Mouse (Mus musculus) megakaryocyte, embryonic 14.5 days (primary cell): Measurements from ENCODE around the gene Ccdc97. TPM values are rescaled to one million over a fixed set of nuclear protein-coding genes. Genes with fewer than 3 reads are reported as not detected.

Experiments used
- H3K27me3 ChIP-seq: replicated peaks from 2 replicates; pipeline ENCODE3; 2012; ENCODE audit warnings: inconsistent platforms
- H3K36me3 ChIP-seq: replicated peaks from 2 replicates; pipeline ENCODE3; 2012; ENCODE audit warnings: low read length, inconsistent platforms, mixed read lengths
- H3K4me1 ChIP-seq: 2 replicates; pipeline ENCODE4 v1.6.1; 2012; ENCODE audit warnings: inconsistent platforms
- H3K4me3 ChIP-seq: replicated peaks from 2 replicates; pipeline ENCODE3; 2012; ENCODE audit warnings: moderate library complexity, mild to moderate bottlenecking, inconsistent platforms
- H3K9me3 ChIP-seq: 2 replicates; pipeline ENCODE4 v1.6.1; 2012; ENCODE audit warnings: inconsistent platforms
- FLI1 ChIP-seq: IDR thresholded peaks from 2 replicates; pipeline ENCODE4 v1.6.1; 2012; ENCODE audit warnings: low read length, inconsistent platforms, mixed read lengths
- GATA1 ChIP-seq: IDR thresholded peaks from 3 replicates; pipeline ENCODE4 v1.6.1; 2012; ENCODE audit warnings: mixed read lengths, low read length, inconsistent platforms, borderline replicate concordance
- polyA plus RNA-seq: library from polyadenylated mRNA; stranded (reverse); fragments of >175 nt; gene quantifications from 2 replicates; pipeline ENCODE4 v1.2.3, GENCODE M21; 2012; ENCODE audit warnings: low replicate concordance; ENCODE audit not compliant: insufficient read depth

The Ccdc97 gene
- polyA plus RNA-seq, 1 experiment, result 30.5 TPM

- H3K9me3 ChIP-seq, result no peaks in the 10 kb centered on the region
- peaks cover 91% of the 10 kb centered on the region for H3K36me3 ChIP-seq
- H3K4me3 ChIP-seq, result peak overlapping the region; percentile 81
- TF ChIP-seq GATA1, result no peak
- no peak for TF ChIP-seq FLI1
- no peaks in the 10 kb centered on the region for H3K27me3 ChIP-seq
- H3K4me1 ChIP-seq, result peaks cover 89% of the 10 kb centered on the region
Observed at GRCm38 (mm10) chr7:25694104-25694503, 24.8 kb downstream of the Ccdc97 start.

DNA sequence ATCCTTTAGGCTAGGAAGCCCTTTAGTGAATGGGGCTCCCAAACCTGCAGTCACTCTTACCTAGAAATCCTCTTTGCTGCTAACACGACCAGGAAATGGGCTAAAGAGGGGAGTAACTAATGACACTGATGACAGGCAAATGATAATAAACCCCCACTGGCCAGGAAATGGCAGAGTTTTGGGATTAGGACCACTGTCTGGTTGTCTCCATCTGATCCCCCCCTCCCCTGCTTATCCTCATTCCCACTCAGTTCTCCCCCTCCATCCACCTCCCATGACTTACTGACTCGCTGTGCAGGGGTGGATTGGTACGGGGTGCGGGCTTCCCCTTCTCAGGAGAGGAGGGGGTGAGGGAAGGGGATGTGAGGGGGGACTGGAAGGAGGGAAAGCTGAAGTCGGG lies 28.8 kb downstream of the Ccdc97 start:
- TF ChIP-seq GATA1 (no peak), FLI1 (no peak)
- H3K9me3 ChIP-seq, result no peaks in the 10 kb centered on the region
- H3K4me3 ChIP-seq, result peak overlapping the region; percentile 99
- no peaks in the 10 kb centered on the region for H3K27me3 ChIP-seq
- peaks cover 68% of the 10 kb centered on the region for H3K36me3 ChIP-seq
- peaks cover 67% of the 10 kb centered on the region for H3K4me1 ChIP-seq

DNA sequence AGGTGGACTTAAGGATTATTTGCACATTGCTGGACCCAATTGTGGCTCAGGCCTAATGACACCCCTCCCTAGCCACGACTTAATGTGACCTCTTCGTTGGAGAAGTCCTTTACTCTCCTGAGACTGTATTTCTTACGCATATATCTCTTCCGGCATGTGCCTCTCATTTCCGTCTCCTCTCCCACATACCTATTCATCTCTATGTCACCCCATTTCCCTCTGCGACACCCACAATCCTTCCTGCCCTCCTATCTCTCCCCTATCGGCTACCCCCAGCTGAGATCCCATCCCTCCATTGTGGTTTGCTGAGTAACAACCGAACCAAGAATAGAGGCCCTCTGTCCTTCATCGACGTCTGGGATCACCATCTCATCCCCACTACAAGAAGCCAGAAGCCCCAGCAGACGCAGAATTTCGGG lies 29.3 kb downstream of the Ccdc97 start:
- H3K4me3 ChIP-seq, result peak overlapping the region; percentile 99
- H3K36me3 ChIP-seq, result peaks cover 68% of the 10 kb centered on the region
- no peaks in the 10 kb centered on the region for H3K27me3 ChIP-seq
- TF ChIP-seq GATA1, result peak; percentile 97
- TF ChIP-seq FLI1, result peak; percentile 69; the same call in 1 of the 2 replicates
- H3K4me1 ChIP-seq, result peaks cover 67% of the 10 kb centered on the region
- H3K9me3 ChIP-seq, result no peaks in the 10 kb centered on the region

DNA sequence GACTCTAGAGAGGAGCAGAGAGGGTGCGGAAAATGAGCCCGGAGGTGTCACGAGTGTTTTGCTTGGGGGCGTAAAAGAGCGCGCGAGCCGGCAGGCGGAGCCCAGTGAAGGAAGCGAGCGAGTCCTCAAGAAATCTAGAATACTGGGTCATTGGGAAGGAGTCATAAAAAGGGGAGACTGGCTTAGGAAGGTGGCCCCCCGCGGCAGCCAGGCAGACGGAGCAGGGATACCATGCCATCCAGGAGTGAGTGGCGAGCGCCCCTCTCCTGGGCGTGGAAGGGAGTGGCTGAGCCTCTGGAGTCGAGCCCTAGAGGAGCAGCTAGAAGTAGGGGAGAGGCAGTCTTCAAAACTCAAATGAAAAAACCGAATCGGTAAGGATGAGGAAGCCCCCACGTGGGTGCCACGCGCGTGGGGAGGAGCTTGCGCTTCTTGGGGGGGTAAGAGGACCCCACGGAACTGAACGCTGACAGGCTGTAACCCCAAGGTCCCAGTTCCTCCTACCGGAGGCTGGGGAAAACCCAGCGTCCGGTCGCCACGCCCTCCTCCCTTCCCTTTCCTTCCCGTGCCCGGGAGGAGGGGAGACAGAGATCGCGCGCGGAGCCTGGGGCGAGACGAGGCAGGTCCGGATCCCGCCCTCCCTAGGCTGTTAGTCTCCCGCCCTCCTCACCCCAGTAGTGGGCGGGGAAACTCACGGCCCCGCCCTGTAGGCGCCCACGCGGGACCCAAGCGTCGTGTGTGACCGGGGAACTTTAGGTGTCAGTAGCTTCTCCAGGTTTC lies 29.9 kb downstream of the Ccdc97 start:
- peak overlapping the region; percentile 99 for H3K4me3 ChIP-seq
- H3K27me3 ChIP-seq, result no peaks in the 10 kb centered on the region
- H3K4me1 ChIP-seq, result peaks cover 67% of the 10 kb centered on the region
- H3K36me3 ChIP-seq, result peaks cover 64% of the 10 kb centered on the region
- no peaks in the 10 kb centered on the region for H3K9me3 ChIP-seq
- TF ChIP-seq GATA1 (no peak), FLI1 (no peak)

DNA sequence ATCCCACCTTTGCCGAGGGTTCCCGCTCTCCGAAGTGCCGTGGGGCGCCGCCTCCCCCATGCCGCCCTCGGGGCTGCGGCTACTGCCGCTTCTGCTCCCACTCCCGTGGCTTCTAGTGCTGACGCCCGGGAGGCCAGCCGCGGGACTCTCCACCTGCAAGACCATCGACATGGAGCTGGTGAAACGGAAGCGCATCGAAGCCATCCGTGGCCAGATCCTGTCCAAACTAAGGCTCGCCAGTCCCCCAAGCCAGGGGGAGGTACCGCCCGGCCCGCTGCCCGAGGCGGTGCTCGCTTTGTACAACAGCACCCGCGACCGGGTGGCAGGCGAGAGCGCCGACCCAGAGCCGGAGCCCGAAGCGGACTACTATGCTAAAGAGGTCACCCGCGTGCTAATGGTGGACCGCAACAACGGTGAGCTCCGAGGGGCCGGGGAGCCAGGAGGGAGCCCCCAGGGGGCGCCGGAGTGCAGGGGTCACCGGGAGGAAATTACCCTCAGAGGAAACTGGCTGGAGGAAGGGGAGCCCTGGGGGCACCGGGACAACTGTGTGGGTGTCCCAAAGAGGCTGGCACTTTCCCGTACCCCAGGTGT lies 31.0 kb downstream of the Ccdc97 start:
- Histone ChIP-seq H3K27me3 (no peaks in the 10 kb centered on the region), H3K9me3 (no peaks in the 10 kb centered on the region), H3K4me3 (peak overlapping the region; percentile 99), H3K4me1 (peaks cover 69% of the 10 kb centered on the region), H3K36me3 (peaks cover 56% of the 10 kb centered on the region)
- TF ChIP-seq FLI1 (no peak), GATA1 (no peak)

GRCm38 (mm10) chr7:25686680-25687531 lies 32.0 kb downstream of the Ccdc97 start, which contains the start of gene Tgfb1:
TSS of gene Tgfb1 (plus strand) at chr7:25687002.
- peaks cover 69% of the 10 kb centered on the region for H3K4me1 ChIP-seq
- no peaks in the 10 kb centered on the region for H3K27me3 ChIP-seq
- H3K4me3 ChIP-seq, result peak within 1 kb of the TSS; percentile 99
- H3K36me3 ChIP-seq, result peaks cover 48% of the 10 kb centered on the region
- TF ChIP-seq FLI1 (no peak), GATA1 (no peak)
- H3K9me3 ChIP-seq, result no peaks in the 10 kb centered on the region

DNA sequence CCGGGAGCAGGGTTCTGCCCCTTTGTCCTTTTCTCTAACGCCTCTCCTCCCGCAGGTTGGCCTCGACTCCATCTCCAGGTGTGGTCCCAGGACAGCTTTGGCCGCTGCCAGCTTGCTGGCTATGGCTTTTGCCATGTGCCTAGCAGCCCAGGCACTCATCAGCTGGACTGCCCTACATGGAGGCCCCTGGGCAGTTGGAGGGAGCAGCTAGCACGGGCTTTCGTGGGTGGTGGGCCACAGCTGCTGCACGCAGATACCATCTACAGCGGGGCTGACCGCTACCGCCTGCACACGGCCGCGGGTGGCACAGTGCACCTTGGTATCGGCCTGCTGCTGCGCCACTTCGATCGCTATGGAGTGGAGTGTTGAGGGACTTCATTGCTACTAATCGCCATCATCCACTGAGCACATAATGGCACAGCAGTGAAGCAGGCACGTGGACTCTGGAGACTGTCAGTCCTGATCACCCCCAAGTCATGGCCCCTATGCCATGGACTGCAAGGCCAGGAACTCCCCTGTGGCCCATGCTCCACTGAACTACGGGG lies 32.9 kb downstream of the Ccdc97 start:
- peaks cover 70% of the 10 kb centered on the region for H3K4me1 ChIP-seq
- H3K27me3 ChIP-seq, result no peaks in the 10 kb centered on the region
- TF ChIP-seq FLI1 (no peak), GATA1 (no peak)
- H3K4me3 ChIP-seq, result peak overlapping the region; percentile 99
- peaks cover 42% of the 10 kb centered on the region for H3K36me3 ChIP-seq
- H3K9me3 ChIP-seq, result no peaks in the 10 kb centered on the region

DNA sequence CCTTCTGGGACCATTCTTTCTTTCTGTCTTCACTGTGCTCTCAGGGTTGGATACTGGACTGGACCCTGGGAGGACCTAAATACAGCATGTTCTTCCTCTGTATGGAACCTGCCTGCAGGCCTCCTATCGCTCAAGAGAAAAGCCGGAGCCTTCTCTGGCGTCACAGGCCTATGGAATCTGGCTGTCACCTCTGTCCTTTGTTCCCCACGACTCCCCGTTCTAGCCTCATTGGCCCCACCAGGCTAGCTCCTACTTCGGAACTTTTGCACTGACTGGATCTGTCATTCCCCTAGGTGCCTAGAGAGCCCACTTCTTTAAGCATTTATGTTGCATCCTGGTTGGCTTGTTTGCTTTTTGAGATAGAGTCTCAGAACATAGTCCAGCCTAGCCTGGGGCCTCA lies 34.2 kb downstream of the Ccdc97 start:
- Histone ChIP-seq H3K4me1 (peaks cover 65% of the 10 kb centered on the region), H3K9me3 (no peaks in the 10 kb centered on the region), H3K36me3 (peaks cover 30% of the 10 kb centered on the region), H3K4me3 (peak overlapping the region; percentile 26), H3K27me3 (no peaks in the 10 kb centered on the region)
- TF ChIP-seq FLI1, result no peak

DNA sequence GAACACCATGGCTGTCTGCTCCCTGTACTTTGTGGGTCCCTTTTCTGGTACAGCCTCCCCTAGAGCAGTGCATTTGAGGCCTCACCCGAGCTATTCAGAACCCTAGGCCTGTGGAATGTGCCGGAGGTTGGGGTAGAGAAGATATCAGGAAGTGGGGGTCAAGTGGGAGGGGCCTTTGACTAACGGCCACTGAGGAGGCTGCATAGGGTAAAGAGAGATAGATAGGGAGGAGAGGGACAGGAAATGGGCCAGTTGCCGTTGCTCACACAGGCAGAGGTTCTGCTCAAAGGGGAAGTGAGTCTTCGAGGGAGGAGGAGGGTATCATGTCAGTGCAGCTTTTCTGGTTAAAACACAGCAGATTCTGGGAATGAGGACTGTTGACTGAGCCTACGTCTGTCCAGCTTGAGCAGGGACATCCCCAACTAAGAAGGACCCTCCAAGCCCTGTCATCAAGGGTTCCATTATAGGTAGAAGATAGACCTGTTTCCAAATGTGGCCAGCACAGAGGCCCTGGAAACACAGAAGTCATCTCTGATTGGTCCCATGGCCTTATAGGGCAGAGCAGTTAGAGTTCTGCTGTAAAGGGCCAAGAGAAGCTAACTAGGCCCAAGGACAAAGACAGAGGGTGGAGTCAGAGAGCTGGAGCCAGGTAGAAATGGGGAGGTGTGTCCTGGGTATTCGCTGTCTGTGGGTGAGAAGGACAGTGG lies 35.3 kb downstream of the Ccdc97 start:
- H3K4me1 ChIP-seq, result peaks cover 73% of the 10 kb centered on the region
- H3K4me3 ChIP-seq, result peak overlapping the region; percentile 86
- peak; percentile 75; the same call in 1 of the 2 replicates for TF ChIP-seq FLI1
- TF ChIP-seq GATA1, result no peak; the same call in 2 of the 3 replicates
- no peaks in the 10 kb centered on the region for H3K9me3 ChIP-seq
- no peaks in the 10 kb centered on the region for H3K27me3 ChIP-seq
- H3K36me3 ChIP-seq, result peaks cover 27% of the 10 kb centered on the region
